Mouse (Mus musculus) midbrain, embryonic 16.5 days (tissue): ENCODE measurements around the gene Fancb. TPM values are rescaled to one million over a fixed set of nuclear protein-coding genes. Genes with fewer than 3 reads are reported as not detected.

Source experiments
- ATAC-seq: fragments of 200-750 bp; cut with Nextera tagmentation; 2 replicates; pipeline ENCODE4 v1.8.0; 2017; ENCODE audit warnings: moderate TSS enrichment
- H3K27ac ChIP-seq: fragments of 300-500 bp; sonication (generic); 2 replicates; pipeline ENCODE4 v1.5.1; 2014; ENCODE audit warnings: mild to moderate bottlenecking, low read length, mixed read lengths
- H3K27me3 ChIP-seq: fragments of 300-500 bp; sonication (generic); 2 replicates; pipeline ENCODE4 v1.6.1; 2014; ENCODE audit warnings: low read depth, low read length, mixed read lengths; ENCODE audit not compliant: control insufficient read depth, insufficient read depth
- H3K36me3 ChIP-seq: fragments of 300-500 bp; sonication (generic); 2 replicates; pipeline ENCODE4 v1.6.1; 2014; ENCODE audit warnings: mild to moderate bottlenecking, low read length, moderate library complexity, mixed read lengths; ENCODE audit not compliant: control insufficient read depth, insufficient read depth
- H3K4me1 ChIP-seq: fragments of 300-500 bp; sonication (generic); 2 replicates; pipeline ENCODE4 v1.6.1; 2014; ENCODE audit warnings: mild to moderate bottlenecking, low read length, mixed read lengths; ENCODE audit not compliant: control insufficient read depth, insufficient read depth
- H3K4me2 ChIP-seq: fragments of 300-500 bp; sonication (generic); 2 replicates; pipeline ENCODE4 v1.6.1; 2014; ENCODE audit warnings: mild to moderate bottlenecking, low read length, mixed read lengths
- H3K4me3 ChIP-seq: fragments of 300-500 bp; sonication (generic); 2 replicates; pipeline ENCODE4 v1.5.1; 2014; ENCODE audit warnings: low read depth, mild to moderate bottlenecking, low read length, moderate library complexity, mixed read lengths
- H3K9ac ChIP-seq: fragments of 300-500 bp; sonication (generic); 2 replicates; pipeline ENCODE4 v1.6.1; 2014; ENCODE audit warnings: low read depth, low read length, mixed read lengths
- H3K9me3 ChIP-seq: fragments of 300-500 bp; sonication (generic); replicated peaks from 2 replicates; pipeline ENCODE4 v1.6.1; 2014; ENCODE audit warnings: mild to moderate bottlenecking, low read length, mixed read lengths; ENCODE audit not compliant: control insufficient read depth, poor library complexity, severe bottlenecking
- WGBS: fragments of 180-500 bp; shearing (Covaris S2); extraction: QIAGEN DNeasy Blood & Tissue Kit; methylation state at CpG from one replicate; pipeline ENCODE4 v1.1.7; 2014; 5-methylcytosine and 5-hydroxymethylcytosine counted together
- polyA plus RNA-seq: library from polyadenylated mRNA; unstranded; fragments of >200 nt; fragmentation: Nextera tagmentation; extraction: Ambion mirVana; gene quantifications from 2 replicates; pipeline ENCODE4 v1.2.1, GENCODE M21; 2015

Fancb gene
- polyA plus RNA-seq, result 2.2 and 3.0 TPM in 2 replicates

- peak; percentile 100 for ATAC-seq
- no peaks in the 10 kb centered on the region for H3K9me3 ChIP-seq
- H3K27me3 ChIP-seq, result no peaks in the 10 kb centered on the region
- peak within 1 kb of the TSS; percentile 61 for H3K4me2 ChIP-seq
- 12% methylated on average over 25 of the region's 26 CpGs for WGBS
- peak within 1 kb of the TSS; percentile 57 for H3K4me3 ChIP-seq
- H3K27ac ChIP-seq, result peak within 1 kb of the TSS; percentile 75
- peaks cover 7% of the 10 kb centered on the region for H3K4me1 ChIP-seq
- no peaks in the 10 kb centered on the region for H3K36me3 ChIP-seq
- peak within 1 kb of the TSS; percentile 66 for H3K9ac ChIP-seq
Observed at GRCm38 (mm10) chrX:164980193-164980775, at the start of gene Fancb, which contains the start of gene Mospd2. Gene Fancb (plus strand): TSS chrX:164980592. Gene Mospd2 (minus strand): TSS chrX:164980375.

GRCm38 (mm10) chrX:164941540-164941939 lies 38.9 kb upstream of the Fancb start:
- Histone ChIP-seq H3K27me3 (no peaks in the 10 kb centered on the region), H3K36me3 (peaks cover 6% of the 10 kb centered on the region; the same call in 1 of the 2 replicates), H3K9me3 (no peaks in the 10 kb centered on the region), H3K4me3 (no peak overlapping the region), H3K4me1 (no peaks in the 10 kb centered on the region), H3K27ac (no peak overlapping the region), H3K9ac (no peak overlapping the region), H3K4me2 (no peak overlapping the region)
- WGBS, result 98% methylated on average over 5 of the region's 5 CpGs
- ATAC-seq, result no peak

- 79% methylated on average over 11 of the region's 11 CpGs for WGBS
- no peaks in the 10 kb centered on the region for H3K4me1 ChIP-seq
- no peak overlapping the region for H3K4me3 ChIP-seq
- H3K27ac ChIP-seq, result no peak overlapping the region
- H3K27me3 ChIP-seq, result no peaks in the 10 kb centered on the region
- H3K9ac ChIP-seq, result no peak overlapping the region
- H3K36me3 ChIP-seq, result no peaks in the 10 kb centered on the region
- H3K4me2 ChIP-seq, result no peak overlapping the region
- H3K9me3 ChIP-seq, result no peaks in the 10 kb centered on the region
- no peak for ATAC-seq
Observed at GRCm38 (mm10) chrX:164951858-164952576, 28.4 kb upstream of the Fancb start.

- Histone ChIP-seq H3K36me3 (no peaks in the 10 kb centered on the region), H3K9me3 (no peaks in the 10 kb centered on the region), H3K9ac (no peak overlapping the region), H3K27me3 (no peaks in the 10 kb centered on the region), H3K4me1 (no peaks in the 10 kb centered on the region), H3K27ac (no peak overlapping the region), H3K4me3 (no peak overlapping the region), H3K4me2 (no peak overlapping the region)
- 82% methylated on average over 5 of the region's 5 CpGs for WGBS
- no peak for ATAC-seq
Observed at GRCm38 (mm10) chrX:164952601-164953375, 27.6 kb upstream of the Fancb start.

- H3K36me3 ChIP-seq, result 0 out of 2 replicates have a peak, but pooled peaks cover 2% of the 10 kb centered on the region
Observed at GRCm38 (mm10) chrX:164965750-164966448, 14.5 kb upstream of the Fancb start.

GRCm38 (mm10) chrX:164971206-164971605 lies 9.2 kb upstream of the Fancb start:
- no peaks in the 10 kb centered on the region for H3K4me1 ChIP-seq
- WGBS, result 89% methylated on average over 3 of the region's 3 CpGs

More at GRCm38 (mm10) chrX:164965750-164966448, 14.5 kb upstream of the Fancb start:
- ATAC-seq, result no peak
- Histone ChIP-seq H3K4me1 (no peaks in the 10 kb centered on the region), H3K9me3 (no peaks in the 10 kb centered on the region), H3K4me3 (no peak overlapping the region), H3K4me2 (no peak overlapping the region), H3K27ac (no peak overlapping the region), H3K27me3 (no peaks in the 10 kb centered on the region), H3K9ac (no peak overlapping the region)
- WGBS, result 88% methylated on average over 3 of the region's 3 CpGs

DNA sequence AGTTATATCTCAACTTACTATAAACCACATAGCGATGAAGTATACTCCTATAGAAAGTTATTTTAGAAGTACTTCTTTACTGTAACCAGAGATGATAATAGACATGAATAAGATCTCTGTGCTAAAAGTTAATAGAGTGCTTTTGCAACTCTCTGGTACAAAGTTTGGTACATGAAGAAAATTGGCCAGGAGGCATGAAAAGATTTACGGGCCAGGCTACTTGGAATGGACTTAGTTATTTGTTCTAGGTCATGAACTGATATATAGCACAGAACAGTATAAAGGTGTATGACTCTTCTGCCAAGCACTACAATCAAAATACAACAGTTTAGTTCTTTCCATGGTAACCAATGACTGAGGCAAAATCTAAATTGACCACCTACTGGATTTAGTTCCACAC lies 1.5 kb upstream of the Fancb start:
- no peak overlapping the region; the same call in 1 of the 2 replicates for H3K4me3 ChIP-seq
- H3K27ac ChIP-seq, result no peak overlapping the region
- no peaks in the 10 kb centered on the region for H3K36me3 ChIP-seq
- no peaks in the 10 kb centered on the region for H3K27me3 ChIP-seq
- ATAC-seq, result no peak
- no peaks in the 10 kb centered on the region for H3K9me3 ChIP-seq
- no peak overlapping the region for H3K9ac ChIP-seq
- H3K4me1 ChIP-seq, result peaks cover 7% of the 10 kb centered on the region
- 96% methylated on average over 2 of the region's 2 CpGs for WGBS
- peak overlapping the region; percentile 60 for H3K4me2 ChIP-seq

More at GRCm38 (mm10) chrX:164971206-164971605, 9.2 kb upstream of the Fancb start:
- Histone ChIP-seq H3K9ac (no peak overlapping the region), H3K27me3 (no peaks in the 10 kb centered on the region), H3K9me3 (no peaks in the 10 kb centered on the region), H3K36me3 (no peaks in the 10 kb centered on the region), H3K4me3 (no peak overlapping the region), H3K27ac (no peak overlapping the region), H3K4me2 (no peak overlapping the region)
- ATAC-seq, result no peak

GRCm38 (mm10) chrX:165003141-165003540 lies 22.7 kb downstream of the Fancb start:
- no peaks in the 10 kb centered on the region for H3K9me3 ChIP-seq
- no peak for ATAC-seq
- WGBS, result 41% methylated on average over 4 of the region's 4 CpGs
- H3K4me3 ChIP-seq, result no peak overlapping the region
- 0 out of 2 replicates have a peak, but pooled peaks cover 3% of the 10 kb centered on the region for H3K27me3 ChIP-seq
- no peak overlapping the region for H3K9ac ChIP-seq
- H3K27ac ChIP-seq, result no peak overlapping the region
- H3K36me3 ChIP-seq, result no peaks in the 10 kb centered on the region
- no peaks in the 10 kb centered on the region for H3K4me1 ChIP-seq
- H3K4me2 ChIP-seq, result no peak overlapping the region
